Mouse (Mus musculus): ENCODE data around the gene Tcf20. TPM values are rescaled to one million over a fixed set of nuclear protein-coding genes. Genes with fewer than 3 reads are reported as not detected.
A peak's percentile ranks its signal among the peaks of the same experiment; 100 is the strongest.

The Tcf20 gene
- polyA plus RNA-seq, 1 experiment from 2014 or later = 13.0 TPM

- H3K36me3 ChIP-seq (ENCODE audit: control insufficient read depth, insufficient read depth, low read length) = no peaks in the 10 kb centered on the region
- WGBS = 86% methylated on average over 6 of the region's 6 CpGs
- H3K4me1 ChIP-seq (ENCODE audit: control insufficient read depth, insufficient read depth, low read length) = peaks cover 51% of the 10 kb centered on the region
- no peak for ATAC-seq
- no peak overlapping the region for H3K27ac ChIP-seq (ENCODE audit: low read length)
- H3K9ac ChIP-seq (ENCODE audit: low read depth, low read length) = no peak overlapping the region
- H3K4me3 ChIP-seq (ENCODE audit: low read depth, low read length) = no peak overlapping the region
- no peaks in the 10 kb centered on the region for H3K27me3 ChIP-seq (ENCODE audit: control insufficient read depth, insufficient read depth, low read depth, low read length)
- H3K9me3 ChIP-seq (replicated peaks; ENCODE audit: control insufficient read depth, low read length, poor library complexity, severe bottlenecking) = no peaks in the 10 kb centered on the region
- no peak overlapping the region for H3K4me2 ChIP-seq (ENCODE audit: low read length)
Measured at GRCm38 (mm10) chr15:82998811-82999221, 11.1 kb upstream of the Tcf20 start.

DNA sequence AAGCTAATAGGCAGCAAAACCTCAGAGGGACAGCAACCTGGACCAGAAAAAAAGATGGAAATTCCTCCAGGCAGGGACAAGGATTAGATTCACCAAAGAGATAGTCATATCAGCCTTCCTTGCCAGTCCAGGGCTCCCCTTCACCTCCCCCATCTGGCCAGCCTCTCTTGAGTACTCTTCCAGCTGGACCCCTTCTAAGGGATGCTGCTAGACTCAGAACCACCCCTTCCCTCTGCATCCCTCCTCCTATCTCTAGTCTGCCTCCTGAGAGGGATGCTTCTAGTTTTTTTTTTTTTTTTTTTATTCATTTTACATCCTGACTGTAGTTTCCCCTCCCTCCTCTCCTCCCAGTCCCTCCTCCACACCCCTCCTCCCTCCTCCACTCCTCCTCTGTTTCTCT, 8.8 kb upstream of the Tcf20 start:
- H3K27me3 ChIP-seq (ENCODE audit: control insufficient read depth, insufficient read depth, low read depth, low read length) = no peaks in the 10 kb centered on the region
- ATAC-seq = no peak
- no peak overlapping the region for H3K27ac ChIP-seq (ENCODE audit: low read length)
- H3K4me2 ChIP-seq (ENCODE audit: low read length) = no peak overlapping the region
- H3K36me3 ChIP-seq (ENCODE audit: control insufficient read depth, insufficient read depth, low read length) = no peaks in the 10 kb centered on the region
- no peaks in the 10 kb centered on the region for H3K9me3 ChIP-seq (replicated peaks; ENCODE audit: control insufficient read depth, low read length, poor library complexity, severe bottlenecking)
- H3K4me3 ChIP-seq (ENCODE audit: low read depth, low read length) = no peak overlapping the region
- no peak overlapping the region for H3K9ac ChIP-seq (ENCODE audit: low read depth, low read length)
- peaks cover 40% of the 10 kb centered on the region for H3K4me1 ChIP-seq (ENCODE audit: control insufficient read depth, insufficient read depth, low read length)

DNA sequence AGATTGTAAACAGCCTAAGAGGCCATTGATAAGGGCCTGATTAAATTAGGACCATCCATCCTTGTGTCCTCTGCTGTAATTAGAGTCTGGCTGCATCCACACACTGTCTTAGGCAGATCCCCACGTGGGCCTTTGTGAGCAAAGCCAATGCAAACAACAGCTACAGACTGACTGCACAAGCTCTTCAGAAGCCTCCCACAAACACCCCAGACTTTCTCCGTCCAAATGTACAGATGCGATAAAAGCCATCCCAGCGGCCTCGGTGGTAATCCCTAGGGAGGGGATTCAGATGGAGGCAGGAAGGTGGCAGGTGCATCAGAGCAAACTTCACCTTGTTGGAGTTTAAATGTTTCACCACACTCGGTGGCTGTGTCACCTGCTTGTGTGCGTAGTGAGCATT, 7.6 kb upstream of the Tcf20 start:
- Histone ChIP-seq H3K4me3 (ENCODE audit: low read depth, low read length) (no peak overlapping the region), H3K36me3 (ENCODE audit: control insufficient read depth, insufficient read depth, low read length) (no peaks in the 10 kb centered on the region), H3K9ac (ENCODE audit: low read depth, low read length) (0 out of 2 replicates have a peak overlapping the region, but pooled peaks have one; percentile 2), H3K4me1 (ENCODE audit: control insufficient read depth, insufficient read depth, low read length) (peaks cover 40% of the 10 kb centered on the region), H3K27ac (ENCODE audit: low read length) (peak overlapping the region; percentile 70), H3K27me3 (ENCODE audit: control insufficient read depth, insufficient read depth, low read depth, low read length) (no peaks in the 10 kb centered on the region), H3K4me2 (ENCODE audit: low read length) (no peak overlapping the region), H3K9me3 (replicated peaks; ENCODE audit: control insufficient read depth, low read length, poor library complexity, severe bottlenecking) (no peaks in the 10 kb centered on the region)
- peak; percentile 49 for ATAC-seq
- 44% methylated on average over 7 of the region's 7 CpGs for WGBS

DNA sequence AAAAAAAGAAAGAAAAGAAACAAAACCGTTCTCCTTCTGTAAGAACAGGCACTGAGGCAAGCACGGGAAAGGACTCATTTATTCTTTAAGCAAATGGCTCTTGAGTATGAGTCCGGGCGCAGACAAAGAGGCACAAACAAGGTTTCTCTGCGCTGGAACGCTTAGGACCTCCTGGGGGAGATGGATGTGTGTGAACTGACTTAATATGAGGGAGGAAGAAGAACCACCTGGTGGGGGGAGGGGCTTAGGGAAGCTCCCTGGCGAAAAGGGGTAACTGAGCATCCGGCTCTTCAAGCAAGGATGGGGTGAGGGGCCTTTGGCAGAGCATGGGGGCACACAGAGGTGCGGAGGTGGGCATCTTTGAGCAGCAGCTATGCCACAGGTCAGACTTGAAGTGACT, 5.2 kb upstream of the Tcf20 start:
- no peaks in the 10 kb centered on the region for H3K36me3 ChIP-seq (ENCODE audit: control insufficient read depth, insufficient read depth, low read length)
- no peaks in the 10 kb centered on the region for H3K27me3 ChIP-seq (ENCODE audit: control insufficient read depth, insufficient read depth, low read depth, low read length)
- no peak overlapping the region for H3K4me2 ChIP-seq (ENCODE audit: low read length)
- ATAC-seq = no peak
- peaks cover 50% of the 10 kb centered on the region for H3K4me1 ChIP-seq (ENCODE audit: control insufficient read depth, insufficient read depth, low read length)
- H3K27ac ChIP-seq (ENCODE audit: low read length) = 0 out of 2 replicates have a peak overlapping the region, but pooled peaks have one; percentile 13
- H3K9ac ChIP-seq (ENCODE audit: low read depth, low read length) = no peak overlapping the region
- 38% methylated on average over 9 of the region's 9 CpGs for WGBS
- no peaks in the 10 kb centered on the region for H3K9me3 ChIP-seq (replicated peaks; ENCODE audit: control insufficient read depth, low read length, poor library complexity, severe bottlenecking)
- H3K4me3 ChIP-seq (ENCODE audit: low read depth, low read length) = no peak overlapping the region

- no peak for ATAC-seq
- Histone ChIP-seq H3K4me1 (ENCODE audit: control insufficient read depth, insufficient read depth, low read length) (peaks cover 47% of the 10 kb centered on the region), H3K36me3 (ENCODE audit: control insufficient read depth, insufficient read depth, low read length) (no peaks in the 10 kb centered on the region), H3K27ac (ENCODE audit: low read length) (0 out of 2 replicates have a peak overlapping the region, but pooled peaks have one; percentile 13), H3K9me3 (replicated peaks; ENCODE audit: control insufficient read depth, low read length, poor library complexity, severe bottlenecking) (no peaks in the 10 kb centered on the region), H3K27me3 (ENCODE audit: control insufficient read depth, insufficient read depth, low read depth, low read length) (no peaks in the 10 kb centered on the region), H3K9ac (ENCODE audit: low read depth, low read length) (no peak overlapping the region), H3K4me3 (ENCODE audit: low read depth, low read length) (no peak overlapping the region), H3K4me2 (ENCODE audit: low read length) (no peak overlapping the region)
- 59% methylated on average over 13 of the region's 13 CpGs for WGBS
Measured at GRCm38 (mm10) chr15:82992079-82992783, 4.6 kb upstream of the Tcf20 start.

- no peak overlapping the region for H3K9ac ChIP-seq (ENCODE audit: low read depth, low read length)
- no peak for ATAC-seq
- H3K4me1 ChIP-seq (ENCODE audit: control insufficient read depth, insufficient read depth, low read length) = peaks cover 44% of the 10 kb centered on the region
- 61% methylated on average over 6 of the region's 6 CpGs for WGBS
- no peaks in the 10 kb centered on the region for H3K9me3 ChIP-seq (replicated peaks; ENCODE audit: control insufficient read depth, low read length, poor library complexity, severe bottlenecking)
- no peaks in the 10 kb centered on the region for H3K27me3 ChIP-seq (ENCODE audit: control insufficient read depth, insufficient read depth, low read depth, low read length)
- no peak overlapping the region for H3K27ac ChIP-seq (ENCODE audit: low read length)
- H3K36me3 ChIP-seq (ENCODE audit: control insufficient read depth, insufficient read depth, low read length) = no peaks in the 10 kb centered on the region
- no peak overlapping the region for H3K4me3 ChIP-seq (ENCODE audit: low read depth, low read length)
- no peak overlapping the region for H3K4me2 ChIP-seq (ENCODE audit: low read length)
Measured at GRCm38 (mm10) chr15:82989190-82989704, 1.6 kb upstream of the Tcf20 start.

- peak overlapping the region; percentile 46 for H3K4me3 ChIP-seq (ENCODE audit: low read depth, low read length)
- peak overlapping the region; percentile 89 for H3K4me2 ChIP-seq (ENCODE audit: low read length)
- H3K27ac ChIP-seq (ENCODE audit: low read length) = no peak overlapping the region
- peaks cover 54% of the 10 kb centered on the region for H3K4me1 ChIP-seq (ENCODE audit: control insufficient read depth, insufficient read depth, low read length)
- under 1% methylated on average over 38 of the region's 38 CpGs for WGBS
- no peaks in the 10 kb centered on the region for H3K9me3 ChIP-seq (replicated peaks; ENCODE audit: control insufficient read depth, low read length, poor library complexity, severe bottlenecking)
- no peaks in the 10 kb centered on the region for H3K36me3 ChIP-seq (ENCODE audit: control insufficient read depth, insufficient read depth, low read length)
- H3K9ac ChIP-seq (ENCODE audit: low read depth, low read length) = peak overlapping the region; percentile 66
- H3K27me3 ChIP-seq (ENCODE audit: control insufficient read depth, insufficient read depth, low read depth, low read length) = no peaks in the 10 kb centered on the region
- ATAC-seq = peak; percentile 62
Measured at GRCm38 (mm10) chr15:82987014-82987731, 499 bp downstream of the Tcf20 start.

- no peak overlapping the region for H3K9ac ChIP-seq (ENCODE audit: low read depth, low read length)
- peaks cover 62% of the 10 kb centered on the region for H3K4me1 ChIP-seq (ENCODE audit: control insufficient read depth, insufficient read depth, low read length)
- H3K36me3 ChIP-seq (ENCODE audit: control insufficient read depth, insufficient read depth, low read length) = no peaks in the 10 kb centered on the region
- H3K9me3 ChIP-seq (replicated peaks; ENCODE audit: control insufficient read depth, low read length, poor library complexity, severe bottlenecking) = no peaks in the 10 kb centered on the region
- ATAC-seq = no peak
- H3K4me2 ChIP-seq (ENCODE audit: low read length) = peak overlapping the region; percentile 21; the same call in 1 of the 2 replicates
- peak overlapping the region; percentile 88; the same call in 1 of the 2 replicates for H3K27ac ChIP-seq (ENCODE audit: low read length)
- H3K27me3 ChIP-seq (ENCODE audit: control insufficient read depth, insufficient read depth, low read depth, low read length) = no peaks in the 10 kb centered on the region
- WGBS = 40% methylated on average over 7 of the region's 7 CpGs
- H3K4me3 ChIP-seq (ENCODE audit: low read depth, low read length) = no peak overlapping the region
Measured at GRCm38 (mm10) chr15:82984574-82984973, 3.1 kb downstream of the Tcf20 start.

DNA sequence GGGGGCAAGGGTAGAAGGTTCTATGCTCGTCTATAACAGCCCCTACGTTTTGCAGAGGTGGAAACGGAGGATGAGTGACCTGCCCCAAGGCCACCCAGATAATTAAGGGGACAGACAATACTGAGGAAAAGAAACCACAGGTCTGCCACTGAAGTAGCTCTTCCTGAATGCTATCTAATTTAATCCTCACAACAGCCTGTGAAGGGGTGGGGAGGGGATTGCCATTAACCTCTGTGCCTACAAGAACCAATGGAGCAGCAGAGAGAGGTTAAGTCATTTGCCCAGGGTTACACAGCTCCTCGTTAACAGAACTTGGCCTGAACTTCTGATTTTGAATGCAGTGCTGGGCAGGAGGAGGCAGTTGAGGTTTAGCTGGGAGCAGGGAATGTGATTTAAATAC, 3.6 kb downstream of the Tcf20 start:
- Histone ChIP-seq H3K4me2 (ENCODE audit: low read length) (peak overlapping the region; percentile 57), H3K27ac (ENCODE audit: low read length) (peak overlapping the region; percentile 88), H3K36me3 (ENCODE audit: control insufficient read depth, insufficient read depth, low read length) (no peaks in the 10 kb centered on the region), H3K4me1 (ENCODE audit: control insufficient read depth, insufficient read depth, low read length) (peaks cover 62% of the 10 kb centered on the region), H3K4me3 (ENCODE audit: low read depth, low read length) (no peak overlapping the region), H3K9ac (ENCODE audit: low read depth, low read length) (no peak overlapping the region), H3K9me3 (replicated peaks; ENCODE audit: control insufficient read depth, low read length, poor library complexity, severe bottlenecking) (no peaks in the 10 kb centered on the region), H3K27me3 (ENCODE audit: control insufficient read depth, insufficient read depth, low read depth, low read length) (no peaks in the 10 kb centered on the region)
- 11% methylated on average over 4 of the region's 4 CpGs for WGBS
- ATAC-seq = no peak

All from midbrain, embryonic 16.5 days (tissue).